In genomic region chr1:88008211-88008697, GRCm38 (mm10) we compare ENCODE assay signal across 8 mouse cellular contexts. TPM values are rescaled to one million over a fixed set of nuclear protein-coding genes. Genes with fewer than 3 reads are reported as not detected.
DNase-seq lines count a peak whose midpoint lies in the region; ATAC-seq and TF ChIP-seq lines count a peak whose summit lies in the region.

Gene Usp40 (minus strand): TSS chr1:88008551.

- no peak for TF ChIP-seq CTCF in bone marrow macrophage, adult 2 months (IDR thresholded peaks at IDR 0.05; ENCODE audit: low read depth, low read length)
- TF ChIP-seq CTCF in embryonic fibroblast, embryonic 13.5 days (IDR thresholded peaks at IDR 0.05; ENCODE audit: borderline replicate concordance, insufficient read depth, low read length) = no peak

- peaks cover 7% of the 10 kb centered on the region for H3K79me2 ChIP-seq in myocyte (ENCODE audit: control insufficient read depth, insufficient read depth)

- peaks cover 14% of the 10 kb centered on the region for H3K4me1 ChIP-seq in bone marrow macrophage, adult 2 months (ENCODE audit: control insufficient read depth, insufficient read depth, low read length)
- H3K4me1 ChIP-seq in embryonic fibroblast, embryonic 13.5 days (ENCODE audit: control insufficient read depth, insufficient read depth, low read length) = no peaks in the 10 kb centered on the region
- peaks cover 14% of the 10 kb centered on the region; the same call in 1 of the 2 replicates for H3K4me1 ChIP-seq in heart, embryonic 10.5 days
- 0 out of 2 replicates have a peak, but pooled peaks cover 5% of the 10 kb centered on the region for H3K4me1 ChIP-seq in kidney, embryonic 15.5 days

- 1% methylated on average over 45 of the region's 45 CpGs for WGBS in heart, embryonic 10.5 days
- WGBS in kidney, embryonic 15.5 days = under 1% methylated on average over 45 of the region's 45 CpGs

- peak within 1 kb of the TSS; percentile 88 for H3K4me3 ChIP-seq in bone marrow macrophage, adult 2 months (ENCODE audit: insufficient read depth, low read length)
- peak within 1 kb of the TSS; percentile 55 for H3K4me3 ChIP-seq in embryonic fibroblast, embryonic 13.5 days (ENCODE audit: insufficient read depth, low read length)
- peak within 1 kb of the TSS; percentile 83 for H3K4me3 ChIP-seq in heart, embryonic 10.5 days
- peak within 1 kb of the TSS; percentile 75 for H3K4me3 ChIP-seq in kidney, embryonic 15.5 days (replicated peaks)
- H3K4me3 ChIP-seq in myocyte = peak within 1 kb of the TSS; percentile 71

- DNase-seq in A20 (ENCODE audit: low read depth, low spot score) (peak; percentile 88), liver (peak; percentile 82)
- peak; percentile 87 for DNase-seq in heart, embryonic 10.5 days (ENCODE audit: low spot score)
- DNase-seq in splenic B cell, adult 2 months (ENCODE audit: low read depth, low spot score) = peak; percentile 68

- peak within 1 kb of the TSS; percentile 68 for H3ac ChIP-seq in myocyte (ENCODE audit: control insufficient read depth, insufficient read length)

- peak within 1 kb of the TSS; percentile 56 for H3K27ac ChIP-seq in bone marrow macrophage, adult 2 months (ENCODE audit: insufficient read depth, low read depth, low read length)
- peak within 1 kb of the TSS; percentile 38 for H3K27ac ChIP-seq in embryonic fibroblast, embryonic 13.5 days (ENCODE audit: insufficient read depth, low read length)
- H3K27ac ChIP-seq in heart, embryonic 10.5 days = peak within 1 kb of the TSS; percentile 99
- peak within 1 kb of the TSS; percentile 94 for H3K27ac ChIP-seq in kidney, embryonic 15.5 days

- TF ChIP-seq POLR2A in bone marrow macrophage, adult 2 months (IDR thresholded peaks at IDR 0.05; ENCODE audit: borderline replicate concordance, low read depth, low read length) = no peak
- TF ChIP-seq POLR2A in embryonic fibroblast, embryonic 13.5 days (IDR thresholded peaks at IDR 0.05; ENCODE audit: low read depth, low read length) = peak; percentile 59
- peak; percentile 58 for TF ChIP-seq POLR2A in myocyte (IDR thresholded peaks at IDR 0.05; ENCODE audit: insufficient read length, low read depth)

- H3K27me3 ChIP-seq in heart, embryonic 10.5 days (ENCODE audit: insufficient read depth, poor library complexity, severe bottlenecking) = no peaks in the 10 kb centered on the region
- H3K27me3 ChIP-seq in kidney, embryonic 15.5 days = no peaks in the 10 kb centered on the region
- no peaks in the 10 kb centered on the region for H3K27me3 ChIP-seq in myocyte (ENCODE audit: control insufficient read depth, insufficient read depth, insufficient read length)
- H3K27me3 ChIP-seq in splenic B cell, adult 2 months (ENCODE audit: control insufficient read depth, insufficient read depth, low read length, poor library complexity, severe bottlenecking) = no peaks in the 10 kb centered on the region

- H3K36me3 ChIP-seq in heart, embryonic 10.5 days = peaks cover 18% of the 10 kb centered on the region
- H3K36me3 ChIP-seq in kidney, embryonic 15.5 days = peaks cover 25% of the 10 kb centered on the region
- H3K36me3 ChIP-seq in myocyte (ENCODE audit: control insufficient read depth, insufficient read depth) = peaks cover 11% of the 10 kb centered on the region
- H3K36me3 ChIP-seq in splenic B cell, adult 2 months (ENCODE audit: control insufficient read depth, insufficient read depth, low read length, poor library complexity, severe bottlenecking) = no peaks in the 10 kb centered on the region

- no peaks in the 10 kb centered on the region for H3K9me3 ChIP-seq in heart, embryonic 10.5 days
- H3K9me3 ChIP-seq in kidney, embryonic 15.5 days (replicated peaks) = no peaks in the 10 kb centered on the region

- peak within 1 kb of the TSS; percentile 62 for H3K4me2 ChIP-seq in kidney, embryonic 15.5 days
- H3K4me2 ChIP-seq in myocyte (ENCODE audit: low read depth) = peak within 1 kb of the TSS; percentile 94

- H3K9ac ChIP-seq in kidney, embryonic 15.5 days = peak within 1 kb of the TSS; percentile 87

- ATAC-seq in kidney, embryonic 15.5 days (replicated peaks; ENCODE audit: low FRiP score) = peak; percentile 96

TF ChIP-seq in myocyte, 11 proteins besides CTCF, POLR2A, EP300 and RAD21:
- TF ChIP-seq MYOD1 (IDR thresholded peaks at IDR 0.05; ENCODE audit: control insufficient read depth in 1 of 3, insufficient read length in 2 of 3, low read depth in 2 of 3) (no peak), MYOG (IDR thresholded peaks at IDR 0.05; ENCODE audit: control insufficient read depth in 1 of 3, insufficient read depth in 1 of 3, insufficient read length in 2 of 3, low read depth in 2 of 3) (no peak), SRF (IDR thresholded peaks at IDR 0.05; ENCODE audit: control insufficient read depth, insufficient read length, low read depth) (no peak), MAX (IDR thresholded peaks at IDR 0.05; ENCODE audit: low read depth) (no peak), TCF3 (IDR thresholded peaks at IDR 0.05; ENCODE audit: insufficient read length, low read depth) (no peak), POLR2AphosphoS2 (IDR thresholded peaks at IDR 0.05; ENCODE audit: insufficient read length, low read depth) (no peak), USF1 (IDR thresholded peaks at IDR 0.05; ENCODE audit: low read depth) (no peak), REST (IDR thresholded peaks at IDR 0.05; ENCODE audit: insufficient read depth, insufficient read length) (no peak), TCF12 (IDR thresholded peaks at IDR 0.05; ENCODE audit: insufficient read depth, poor library complexity, severe bottlenecking) (no peak), CEBPB (IDR thresholded peaks at IDR 0.05; ENCODE audit: insufficient read depth, poor library complexity, severe bottlenecking) (no peak)

RNA-seq across cellular contexts. Expression of gene Usp40, which starts in this region (rescaled TPM):
- 16.7 and 19.2 TPM in 2 replicates for polyA plus RNA-seq in bone marrow macrophage, adult 2 months (2012; ENCODE audit: insufficient read depth, insufficient read length, missing spikeins)
- 40.6 and 44.4 TPM in 2 replicates for polyA plus RNA-seq in embryonic fibroblast, embryonic 13.5 days (2011; ENCODE audit: insufficient read length, low read depth, missing spikeins)
- 33.5 and 34.5 TPM in 2 replicates for polyA plus RNA-seq in heart, embryonic 10.5 days (2016; fragmentation: Nextera tagmentation; extraction: Ambion mirVana)
- 38.7 and 42.6 TPM in 2 replicates for polyA plus RNA-seq in kidney, embryonic 15.5 days (2015; fragmentation: Nextera tagmentation; extraction: Ambion mirVana)
- polyA plus RNA-seq in myocyte (2012; fragmentation: generic; extraction: Trizol) = 9.5 TPM

Comparison
In these comparisons a context has a peak if more than half of its experiments do, and no peak if none do; other contexts are left out.
1. Peak in every context shown above with its lines: DNase-seq, ATAC-seq, H3K4me3 ChIP-seq and H3K27ac ChIP-seq.
2. H3K27ac ChIP-seq: peak in every context shown above with its lines; median percentile 99 in heart, embryonic 10.5 days; 94 in kidney, embryonic 15.5 days; 56 in bone marrow macrophage, adult 2 months; 38 in embryonic fibroblast, embryonic 13.5 days.